Mouse (Mus musculus): ENCODE measurements around the gene Prps1.
"Not testable (repeated sequence)": the region's sequence is repeated elsewhere in the genome, so short reads cannot be mapped to it uniquely, and the experiment has no call there.

The Prps1 gene

GRCm38 (mm10) chrX:140456279-140456731 is at the start of gene Prps1:
Prps1 (plus strand) TSS chrX:140456613.
- peak; percentile 90 to 92 for DNase-seq

GRCm38 (mm10) chrX:140407593-140407992 is 48.8 kb upstream of the Prps1 start:
- DNase-seq, result no peak

GRCm38 (mm10) chrX:140418467-140418866 is 37.9 kb upstream of the Prps1 start:
- DNase-seq, result no peak

- no peak for DNase-seq
Measured at GRCm38 (mm10) chrX:140427124-140427523, 29.3 kb upstream of the Prps1 start.

- peak; percentile 12 to 22 for DNase-seq
Measured at GRCm38 (mm10) chrX:140428252-140428651, 28.2 kb upstream of the Prps1 start.

GRCm38 (mm10) chrX:140429985-140430384 is 26.4 kb upstream of the Prps1 start:
- DNase-seq, result no peak

- no peak for DNase-seq
Measured at GRCm38 (mm10) chrX:140430506-140430905, 25.9 kb upstream of the Prps1 start.

- no peak for DNase-seq
Measured at GRCm38 (mm10) chrX:140431981-140432380, 24.4 kb upstream of the Prps1 start.

- no peak for DNase-seq
Measured at GRCm38 (mm10) chrX:140432786-140433185, 23.6 kb upstream of the Prps1 start.

GRCm38 (mm10) chrX:140437906-140438305 is 18.5 kb upstream of the Prps1 start:
- DNase-seq, result no peak

GRCm38 (mm10) chrX:140445551-140445950 is 10.9 kb upstream of the Prps1 start:
- DNase-seq, result no peak

GRCm38 (mm10) chrX:140450071-140450470 is 6.3 kb upstream of the Prps1 start:
- no peak for DNase-seq

GRCm38 (mm10) chrX:140456751-140457491 is 508 bp downstream of the Prps1 start:
- DNase-seq, result peak in 1 of 2 experiments; percentile 14

- no peak for DNase-seq
Measured at GRCm38 (mm10) chrX:140457502-140457901, 1.1 kb downstream of the Prps1 start.

- no peak for DNase-seq
Measured at GRCm38 (mm10) chrX:140478231-140478630, 21.8 kb downstream of the Prps1 start.

- DNase-seq, result peak; percentile 43 to 55
Measured at GRCm38 (mm10) chrX:140479171-140479570, 22.8 kb downstream of the Prps1 start.

- DNase-seq, result no peak
Measured at GRCm38 (mm10) chrX:140489174-140489573, 32.8 kb downstream of the Prps1 start.

GRCm38 (mm10) chrX:140490203-140490602 is 33.8 kb downstream of the Prps1 start:
- DNase-seq, result no peak

- peak; percentile 51 to 62 for DNase-seq
Measured at GRCm38 (mm10) chrX:140491884-140492571, 35.6 kb downstream of the Prps1 start.

- no peak for DNase-seq
Measured at GRCm38 (mm10) chrX:140493527-140494029, 37.2 kb downstream of the Prps1 start.

- DNase-seq, result no peak
Measured at GRCm38 (mm10) chrX:140494170-140494569, 37.8 kb downstream of the Prps1 start.

GRCm38 (mm10) chrX:140498431-140498830 is 42.0 kb downstream of the Prps1 start:
- DNase-seq, result not testable (repeated sequence)

GRCm38 (mm10) chrX:140500306-140500705 is 43.9 kb downstream of the Prps1 start:
- DNase-seq, result no peak

Data from kidney, postnatal 4 days (tissue).